Mouse (Mus musculus) hindbrain, postnatal 0 days (tissue): ENCODE data around the gene Plppr1. TPM values are rescaled to one million over a fixed set of nuclear protein-coding genes. Genes with fewer than 3 reads are reported as not detected.

Experiments used
- ATAC-seq: fragments of 200-750 bp; cut with Nextera tagmentation; 2 replicates; pipeline ENCODE4 v1.8.0; 2017; ENCODE audit warnings: mild to moderate bottlenecking, moderate TSS enrichment, moderate library complexity
- DNase-seq: peaks from one replicate; pipeline ENCODE4 v3.0.0-alpha.2; 2015; ENCODE audit warnings: low spot score
- H3K27ac ChIP-seq: fragments of 300-500 bp; sonication (generic); 2 replicates; pipeline ENCODE4 v1.5.1; 2014; ENCODE audit warnings: mild to moderate bottlenecking
- H3K27me3 ChIP-seq: fragments of 300-500 bp; sonication (generic); 2 replicates; pipeline ENCODE4 v1.6.1; 2014; ENCODE audit warnings: low read length, mixed read lengths; ENCODE audit not compliant: insufficient read depth
- H3K36me3 ChIP-seq: fragments of 300-500 bp; sonication (generic); 2 replicates; pipeline ENCODE4 v1.6.1; 2014; ENCODE audit warnings: low read length, mixed read lengths; ENCODE audit not compliant: insufficient read depth
- H3K4me1 ChIP-seq: fragments of 300-500 bp; sonication (generic); 2 replicates; pipeline ENCODE4 v1.6.1; 2014; ENCODE audit warnings: antibody characterized with exemption, low read length, mixed read lengths; ENCODE audit not compliant: insufficient read depth
- H3K4me2 ChIP-seq: fragments of 300-500 bp; sonication (generic); 2 replicates; pipeline ENCODE4 v1.6.1; 2014; ENCODE audit warnings: low read depth, mild to moderate bottlenecking, low read length, moderate library complexity, mixed read lengths
- H3K4me3 ChIP-seq: fragments of 300-500 bp; sonication (generic); 2 replicates; pipeline ENCODE4 v1.5.1; 2014; ENCODE audit warnings: low read length
- H3K9ac ChIP-seq: fragments of 300-500 bp; sonication (generic); replicated peaks from 2 replicates; pipeline ENCODE4 v1.6.1; 2014; ENCODE audit warnings: mild to moderate bottlenecking, low read length, moderate library complexity, mixed read lengths
- H3K9me3 ChIP-seq: fragments of 300-500 bp; sonication (generic); 2 replicates; pipeline ENCODE4 v1.6.1; 2016; ENCODE audit warnings: low read length, mixed read lengths
- CTCF ChIP-seq: IDR thresholded peaks from 2 replicates; pipeline ENCODE4 v1.5.1; 2016; ENCODE audit warnings: antibody characterized with exemption, control low read depth, low read depth
- WGBS: fragments of 180-500 bp; shearing (Covaris S2); extraction: QIAGEN DNeasy Blood & Tissue Kit; methylation state at CpG from one replicate; pipeline ENCODE4 v1.1.7; 2014; 5-methylcytosine and 5-hydroxymethylcytosine counted together
- polyA plus RNA-seq: library from polyadenylated mRNA; unstranded; fragments of >200 nt; fragmentation: Nextera tagmentation; extraction: Ambion mirVana; gene quantifications from 2 replicates; pipeline ENCODE4 v1.2.1, GENCODE M21; 2015
- total RNA-seq: library from RNA; depleted of rRNA; stranded (reverse); fragments of >200 nt; gene quantifications from 2 replicates; pipeline ENCODE4 v1.2.3, GENCODE M21; 2014

The Plppr1 gene
- total and polyA plus RNA-seq, 2 experiments from 2014 or later: 38.7 to 53.1 TPM

GRCm38 (mm10) chr4:49179471-49180181 is 120.6 kb downstream of the Plppr1 start:
- no peaks in the 10 kb centered on the region for H3K9me3 ChIP-seq
- ATAC-seq: no peak
- WGBS: 70% methylated on average over 2 of the region's 2 CpGs
- H3K27me3 ChIP-seq: no peaks in the 10 kb centered on the region
- peak overlapping the region; percentile 32; the same call in 1 of the 2 replicates for H3K27ac ChIP-seq
- no peaks in the 10 kb centered on the region for H3K4me1 ChIP-seq
- no peak overlapping the region for H3K4me3 ChIP-seq
- TF ChIP-seq CTCF: no peak
- no peaks in the 10 kb centered on the region for H3K36me3 ChIP-seq
- no peak for DNase-seq
- no peak overlapping the region for H3K4me2 ChIP-seq
- no peak overlapping the region for H3K9ac ChIP-seq

DNA sequence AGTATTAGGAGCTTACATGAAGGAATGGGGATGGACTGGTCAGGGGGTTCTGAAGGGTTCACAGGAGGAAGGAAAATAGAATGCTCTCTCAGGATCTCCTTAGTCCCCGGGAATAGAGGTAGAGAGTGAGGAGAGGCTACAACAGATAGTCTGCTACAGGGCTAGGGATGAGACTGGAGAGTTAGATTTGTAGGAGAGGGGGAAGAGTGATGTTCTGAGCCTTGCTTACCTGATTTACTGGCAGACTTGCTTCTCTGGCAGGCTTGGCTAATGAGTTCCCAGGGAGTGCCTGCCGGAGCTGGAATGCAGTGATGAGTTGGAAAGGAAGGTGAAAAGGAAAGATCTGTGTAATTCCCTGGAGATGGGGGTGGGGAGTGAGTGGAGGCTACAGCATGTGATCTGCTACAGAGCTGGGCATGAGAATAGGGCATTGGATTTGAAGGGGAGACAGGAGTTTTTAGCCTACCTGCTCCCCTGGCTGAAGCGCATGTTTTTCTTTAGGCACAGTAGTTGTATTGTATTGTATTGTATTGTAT is 131.0 kb downstream of the Plppr1 start:
- ATAC-seq (no peak), DNase-seq (peak; percentile 53)
- no peaks in the 10 kb centered on the region for H3K4me1 ChIP-seq
- no peak overlapping the region for H3K4me2 ChIP-seq
- no peak overlapping the region for H3K27ac ChIP-seq
- no peak for TF ChIP-seq CTCF
- H3K9me3 ChIP-seq: no peaks in the 10 kb centered on the region
- no peaks in the 10 kb centered on the region for H3K36me3 ChIP-seq
- no peak overlapping the region for H3K9ac ChIP-seq
- H3K27me3 ChIP-seq: no peaks in the 10 kb centered on the region
- WGBS: 69% methylated on average over 3 of the region's 3 CpGs
- H3K4me3 ChIP-seq: no peak overlapping the region

DNA sequence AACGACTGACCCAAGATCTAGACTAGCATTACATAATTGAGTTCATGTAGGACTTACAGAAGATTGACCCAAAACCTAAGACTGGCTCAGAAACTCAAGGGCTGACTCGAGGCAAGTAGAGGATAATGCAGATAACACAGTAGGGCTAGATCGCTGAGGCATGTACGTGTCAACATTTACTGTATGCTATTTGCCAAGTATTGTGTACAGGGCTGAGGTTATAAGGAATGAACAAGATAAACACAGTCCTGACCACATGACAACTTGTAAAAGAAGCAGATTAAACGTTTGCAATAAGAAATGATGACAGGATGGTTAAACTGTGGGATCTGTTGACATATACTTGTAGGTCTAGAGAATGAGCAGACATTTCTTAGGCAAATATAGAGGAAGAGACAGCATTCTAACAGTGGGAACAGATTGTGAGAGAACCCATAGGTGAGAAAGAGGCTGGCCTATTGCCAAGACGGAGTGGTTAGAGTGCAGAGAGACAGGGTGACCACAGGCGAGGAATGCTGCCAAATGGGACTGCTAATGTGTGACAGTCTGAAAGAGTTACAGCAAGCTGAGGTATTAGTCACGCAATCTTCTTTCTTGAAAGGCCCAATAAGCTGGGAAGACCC is 138.2 kb downstream of the Plppr1 start:
- ATAC-seq (peak; percentile 78), DNase-seq (peak; percentile 78)
- Histone ChIP-seq H3K4me2 (no peak overlapping the region), H3K9ac (no peak overlapping the region), H3K27me3 (no peaks in the 10 kb centered on the region), H3K4me1 (no peaks in the 10 kb centered on the region), H3K4me3 (no peak overlapping the region), H3K36me3 (no peaks in the 10 kb centered on the region), H3K27ac (peak overlapping the region; percentile 8; the same call in 1 of the 2 replicates), H3K9me3 (no peaks in the 10 kb centered on the region)
- 68% methylated on average over 8 of the region's 8 CpGs for WGBS
- TF ChIP-seq CTCF: no peak

DNA sequence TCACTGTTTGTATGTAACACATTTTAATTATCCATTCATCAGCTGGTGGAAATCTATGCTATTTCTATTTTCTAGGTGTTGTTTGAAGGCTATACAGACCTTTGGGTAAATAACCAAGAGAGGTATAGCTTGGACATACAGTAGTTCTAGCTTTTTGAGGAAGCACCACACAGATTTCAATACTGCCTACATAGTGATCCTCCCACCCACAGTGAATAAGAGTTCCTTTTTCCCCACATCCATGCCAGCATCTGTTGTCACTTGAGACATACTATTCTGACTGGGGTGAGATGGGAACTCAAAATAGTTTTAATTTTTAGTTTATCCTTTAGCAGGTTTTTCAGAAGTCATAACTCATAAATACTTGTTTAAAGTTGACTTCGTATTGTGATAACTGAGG is 151.4 kb downstream of the Plppr1 start:
- no peak overlapping the region for H3K9ac ChIP-seq
- H3K27ac ChIP-seq: no peak overlapping the region
- H3K4me2 ChIP-seq: no peak overlapping the region
- TF ChIP-seq CTCF: no peak
- ATAC-seq: no peak
- H3K4me3 ChIP-seq: no peak overlapping the region
- no peaks in the 10 kb centered on the region for H3K27me3 ChIP-seq
- H3K4me1 ChIP-seq: peaks cover 4% of the 10 kb centered on the region; the same call in 1 of the 2 replicates
- no peaks in the 10 kb centered on the region for H3K9me3 ChIP-seq
- WGBS: 97% methylated on average over 1 of the region's 1 CpGs
- H3K36me3 ChIP-seq: no peaks in the 10 kb centered on the region
- no peak for DNase-seq

DNA sequence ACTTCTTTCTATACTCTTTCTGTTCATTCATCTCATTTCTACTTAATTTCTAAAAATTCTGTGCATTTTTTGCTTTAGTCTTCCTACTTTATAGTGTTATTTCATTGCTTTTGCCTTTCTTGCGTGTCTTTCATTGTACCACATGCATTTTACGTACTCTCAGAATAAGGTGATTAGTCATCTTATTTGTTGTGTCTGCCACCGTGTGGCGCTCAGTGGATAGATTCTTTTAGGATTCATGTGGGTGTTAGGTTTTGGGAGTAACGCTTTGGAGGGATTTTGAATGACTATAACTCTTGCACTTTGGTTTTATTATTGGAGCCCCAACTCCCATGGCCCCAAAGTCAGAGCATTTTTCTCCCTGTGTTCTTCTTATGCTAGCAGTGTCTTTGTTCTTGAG is 152.5 kb downstream of the Plppr1 start:
- TF ChIP-seq CTCF: peak; percentile 47
- DNase-seq: peak; percentile 48

DNA sequence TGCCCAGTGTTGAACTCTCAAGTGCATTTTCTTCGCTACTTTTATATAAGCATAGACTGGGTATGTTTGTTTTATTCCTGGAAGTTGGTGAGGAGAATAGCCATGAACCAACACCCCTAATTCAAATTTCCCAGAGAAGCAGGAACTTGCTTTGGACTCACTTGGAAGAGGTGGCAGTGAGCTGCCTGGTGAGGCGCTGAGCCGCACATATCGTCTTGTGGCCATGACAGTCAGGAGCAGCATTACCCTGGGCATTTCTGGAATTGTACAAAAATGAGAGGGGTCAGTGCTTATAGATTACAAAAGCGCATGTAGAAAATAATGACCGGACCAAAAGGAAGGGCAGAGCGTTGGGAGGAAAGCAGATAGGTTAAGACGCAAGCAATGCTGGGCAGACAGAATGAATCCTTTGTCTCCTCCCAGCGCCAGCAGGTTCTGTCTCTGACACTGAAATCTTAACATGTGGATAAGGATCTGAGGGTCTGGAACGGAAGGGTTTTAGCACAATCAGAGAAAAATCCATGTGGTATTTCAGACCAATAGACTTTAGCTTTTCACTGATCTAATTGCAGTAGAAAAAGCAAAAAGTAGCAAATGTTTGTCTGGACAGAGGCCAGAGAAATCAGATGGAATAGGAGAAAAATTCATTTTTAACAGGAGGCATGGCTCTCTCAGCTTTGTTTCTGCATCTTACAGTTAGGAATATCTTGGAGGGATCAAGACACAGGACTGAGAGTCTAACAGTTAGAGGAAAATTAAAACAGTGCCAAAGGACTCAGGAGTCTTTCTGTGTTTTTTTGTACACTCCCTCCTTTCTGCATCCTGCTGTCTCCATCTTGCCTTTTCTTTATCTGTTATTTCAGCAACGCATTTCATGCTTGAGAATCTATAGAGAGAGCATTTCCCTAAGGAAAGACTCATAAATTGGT is 153.8 kb downstream of the Plppr1 start:
- ATAC-seq: no peak
- Histone ChIP-seq H3K4me3 (no peak overlapping the region), H3K9ac (no peak overlapping the region), H3K27me3 (no peaks in the 10 kb centered on the region), H3K9me3 (no peaks in the 10 kb centered on the region), H3K4me2 (no peak overlapping the region), H3K36me3 (no peaks in the 10 kb centered on the region), H3K27ac (no peak overlapping the region; the same call in 1 of the 2 replicates), H3K4me1 (peaks cover 4% of the 10 kb centered on the region; the same call in 1 of the 2 replicates)
- DNase-seq: no peak
- 68% methylated on average over 11 of the region's 11 CpGs for WGBS
- no peak for TF ChIP-seq CTCF

More for the DNA sequence above, 152.5 kb downstream of the Plppr1 start:
- 63% methylated on average over 5 of the region's 5 CpGs for WGBS
- no peak overlapping the region for H3K9ac ChIP-seq
- no peak overlapping the region for H3K4me3 ChIP-seq
- H3K4me1 ChIP-seq: peaks cover 4% of the 10 kb centered on the region; the same call in 1 of the 2 replicates
- H3K36me3 ChIP-seq: no peaks in the 10 kb centered on the region
- no peak for ATAC-seq
- H3K4me2 ChIP-seq: no peak overlapping the region
- no peaks in the 10 kb centered on the region for H3K27me3 ChIP-seq
- H3K27ac ChIP-seq: no peak overlapping the region
- no peaks in the 10 kb centered on the region for H3K9me3 ChIP-seq
